Mouse (Mus musculus) lung, adult 2 months (tissue): ENCODE measurements around the gene Rpl26.

Experiments used
- CTCF ChIP-seq: fragments of 200-500 bp; IDR thresholded peaks from 2 replicates; pipeline ENCODE4 v1.5.1; 2011; ENCODE audit warnings: mild to moderate bottlenecking, low read length, control low read depth; ENCODE audit not compliant: insufficient read depth
- POLR2A ChIP-seq: fragments of 200-500 bp; IDR thresholded peaks from 2 replicates; pipeline ENCODE4 v1.6.1; 2011; ENCODE audit warnings: low read depth, mild to moderate bottlenecking, control low read depth, low read length, borderline replicate concordance; ENCODE audit errors: extremely low read depth

DNA sequence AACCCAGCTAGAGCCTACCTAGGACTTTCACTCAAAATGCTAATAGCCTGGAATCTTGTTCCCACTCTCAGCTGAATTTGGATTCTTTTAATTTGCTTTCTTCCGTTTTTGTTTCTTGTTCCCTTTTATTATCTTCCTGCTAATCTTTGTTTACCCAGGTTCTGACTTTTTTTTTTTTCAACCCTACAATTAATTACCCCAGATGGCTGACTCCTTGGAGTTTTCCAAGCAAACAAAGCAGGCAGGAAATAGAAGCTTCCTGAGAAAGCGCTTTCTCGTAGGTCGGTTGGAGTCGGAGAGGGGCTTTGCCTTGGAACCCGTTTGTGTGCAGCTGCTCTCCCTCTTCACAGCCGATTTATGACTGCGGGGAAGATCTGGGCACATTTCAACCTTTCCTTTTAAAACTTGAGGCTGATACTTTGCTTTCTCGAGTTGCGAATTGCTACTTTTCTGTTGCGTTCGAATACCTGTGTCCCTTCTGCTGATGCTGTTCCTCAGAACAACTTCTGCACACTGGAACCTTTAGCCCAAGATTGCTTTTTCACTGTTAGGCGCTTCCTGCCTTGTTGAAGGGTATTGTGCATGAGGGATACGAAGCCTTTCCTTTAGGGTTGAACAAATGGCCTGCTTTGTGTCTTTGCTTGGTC, 10.3 kb downstream of the Rpl26 start:
- TF ChIP-seq CTCF (no peak), POLR2A (no peak)
